Mouse (Mus musculus) T-helper 1 cell (primary cell): ENCODE results near the gene Bmpr1b.

Source experiments
- in situ Hi-C: fragments of 300-600 bp; cut with MboI, MseI; formaldehyde crosslinking; loops from one replicate; pipeline ENCODE4 v1.15.1; 2025; ENCODE audit warnings: high pct_unique_total_duplicates

Bmpr1b gene

GRCm38 (mm10) chr3:142168863-142169521 is at the start of gene Bmpr1b:
Gene Bmpr1b (minus strand): TSS chr3:142169425.
- in situ Hi-C loops = no loop called here

GRCm38 (mm10) chr3:142212821-142213220 is 43.6 kb upstream of the Bmpr1b start:
- in situ Hi-C loops = no loop called here

- in situ Hi-C loops = no loop called here
Measured at GRCm38 (mm10) chr3:142212186-142212585, 43.0 kb upstream of the Bmpr1b start.

GRCm38 (mm10) chr3:142209981-142210380 is 40.8 kb upstream of the Bmpr1b start:
- in situ Hi-C loops = no loop called here

GRCm38 (mm10) chr3:142209057-142209456 is 39.8 kb upstream of the Bmpr1b start:
- in situ Hi-C loops = no loop called here

GRCm38 (mm10) chr3:142207488-142207887 is 38.3 kb upstream of the Bmpr1b start:
- in situ Hi-C loops = no loop called here

- in situ Hi-C loops = no loop called here
Measured at GRCm38 (mm10) chr3:142206316-142206715, 37.1 kb upstream of the Bmpr1b start.

GRCm38 (mm10) chr3:142196142-142196541 is 26.9 kb upstream of the Bmpr1b start:
- in situ Hi-C loops = loop anchor here (10.0 kb wide), 1 partner anchor 1381 kb away; no protein-coding TSS in a partner anchor

- in situ Hi-C loops = loop anchor here (10.0 kb wide), 1 partner anchor 1377 kb away; no protein-coding TSS in a partner anchor
Measured at GRCm38 (mm10) chr3:142191627-142192026, 22.4 kb upstream of the Bmpr1b start.

GRCm38 (mm10) chr3:142186551-142186950 is 17.3 kb upstream of the Bmpr1b start:
- in situ Hi-C loops = no loop called here

- in situ Hi-C loops = no loop called here
Measured at GRCm38 (mm10) chr3:142173996-142174395, 4.8 kb upstream of the Bmpr1b start.

- in situ Hi-C loops = no loop called here
Measured at GRCm38 (mm10) chr3:142168251-142168862, 868 bp downstream of the Bmpr1b start.

GRCm38 (mm10) chr3:142164981-142165380 is 4.2 kb downstream of the Bmpr1b start:
- in situ Hi-C loops = no loop called here

- in situ Hi-C loops = no loop called here
Measured at GRCm38 (mm10) chr3:142163896-142164295, 5.3 kb downstream of the Bmpr1b start.

GRCm38 (mm10) chr3:142161405-142161804 is 7.8 kb downstream of the Bmpr1b start:
- in situ Hi-C loops = no loop called here

GRCm38 (mm10) chr3:142151980-142152379 is 17.2 kb downstream of the Bmpr1b start:
- in situ Hi-C loops = no loop called here

- in situ Hi-C loops = no loop called here
Measured at GRCm38 (mm10) chr3:142138796-142139195, 30.4 kb downstream of the Bmpr1b start.

- in situ Hi-C loops = no loop called here
Measured at GRCm38 (mm10) chr3:142126379-142126778, 42.8 kb downstream of the Bmpr1b start.

GRCm38 (mm10) chr3:142125556-142125955 is 43.7 kb downstream of the Bmpr1b start:
- in situ Hi-C loops = no loop called here

- in situ Hi-C loops = no loop called here
Measured at GRCm38 (mm10) chr3:142124255-142124654, 45.0 kb downstream of the Bmpr1b start.

GRCm38 (mm10) chr3:142122376-142122775 is 46.8 kb downstream of the Bmpr1b start:
- in situ Hi-C loops = no loop called here

GRCm38 (mm10) chr3:142120795-142121194 is 48.4 kb downstream of the Bmpr1b start:
- in situ Hi-C loops = no loop called here

- in situ Hi-C loops = no loop called here
Measured at GRCm38 (mm10) chr3:142114762-142115316, 54.4 kb downstream of the Bmpr1b start.
